Mouse (Mus musculus): ENCODE measurements around the gene Ypel2.

DNA sequence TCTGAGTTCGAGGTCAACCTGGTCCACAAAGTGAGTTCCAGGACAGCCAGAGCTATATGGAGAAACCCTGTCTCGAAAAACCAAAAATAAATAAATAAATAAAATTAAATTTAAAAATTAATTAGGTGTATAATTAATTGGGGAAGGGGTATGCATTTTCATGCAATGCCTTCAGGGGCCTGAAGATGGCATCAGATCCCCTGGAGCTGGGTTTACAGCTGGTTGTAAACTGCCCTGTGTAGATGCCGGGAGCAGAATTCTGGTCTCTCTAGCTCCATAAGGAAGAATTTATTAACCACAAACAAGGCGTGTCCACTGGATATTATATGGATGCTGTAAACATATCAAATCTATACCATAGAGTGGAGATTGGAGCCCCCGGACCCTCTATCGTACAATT is 87.2 kb downstream of the Ypel2 start:
- TF ChIP-seq CTCF (IDR thresholded peaks at IDR 0.05; ENCODE audit: low read depth, low read length) (no peak), GATA1 (IDR thresholded peaks at IDR 0.05; ENCODE audit: borderline replicate concordance, low read length) (no peak)

Data from G1E (cell line).